In the genomic region with DNA sequence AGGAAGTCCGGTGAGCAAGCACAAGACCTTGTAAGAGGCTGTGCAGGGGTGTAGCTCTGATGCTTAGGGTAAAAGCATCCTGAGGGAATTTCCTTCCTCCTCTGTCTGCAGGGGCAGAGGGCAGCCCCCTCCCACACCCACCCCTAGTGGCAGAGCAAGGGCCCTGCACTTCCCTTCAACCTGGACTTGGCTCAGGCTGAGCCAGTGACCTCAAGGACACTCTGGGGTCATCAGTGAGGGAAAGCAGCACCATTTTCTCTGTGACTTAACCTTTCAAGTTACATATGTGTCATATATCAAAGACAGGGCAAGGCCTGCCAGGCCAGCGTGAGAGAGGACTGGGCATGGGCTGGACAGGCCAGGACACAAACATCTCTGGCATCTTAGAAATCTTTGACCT, we compare ENCODE assay signal across 15 mouse cellular contexts. TPM values are rescaled to one million over a fixed set of nuclear protein-coding genes. Genes with fewer than 3 reads are reported as not detected.
DNase-seq lines count a peak whose midpoint lies in the region; ATAC-seq and TF ChIP-seq lines count a peak whose summit lies in the region.
"Had no signal": no experiment of that assay in that cellular context is flagged by ENCODE, and none has a peak within 500 bp of the region (broad histone marks: within the 10 kb centered on the region; RNA-seq: fewer than 3 reads in every experiment).

No protein-coding gene starts in this region.

- no peaks in the 10 kb centered on the region for H3K27me3 ChIP-seq in hindbrain, postnatal 0 days (ENCODE audit: insufficient read depth, low read length)
- H3K27me3 ChIP-seq in hindbrain, embryonic 12.5 days = no peaks in the 10 kb centered on the region
- H3K27me3 ChIP-seq in neural tube, embryonic 15.5 days (replicated peaks) = no peaks in the 10 kb centered on the region
- H3K27me3 ChIP-seq: heart, embryonic 15.5 days had no signal

- H3K36me3 ChIP-seq in hindbrain, postnatal 0 days (ENCODE audit: insufficient read depth, low read length) = no peaks in the 10 kb centered on the region
- no peaks in the 10 kb centered on the region for H3K36me3 ChIP-seq in hindbrain, embryonic 12.5 days
- no peaks in the 10 kb centered on the region for H3K36me3 ChIP-seq in neural tube, embryonic 15.5 days
- H3K36me3 ChIP-seq: G1E; heart, embryonic 15.5 days had no signal

- no peaks in the 10 kb centered on the region for H3K9me3 ChIP-seq in hindbrain, postnatal 0 days (ENCODE audit: low read length)
- H3K9me3 ChIP-seq in hindbrain, embryonic 12.5 days (replicated peaks) = no peaks in the 10 kb centered on the region
- H3K9me3 ChIP-seq in neural tube, embryonic 15.5 days (replicated peaks) = no peaks in the 10 kb centered on the region
- H3K9me3 ChIP-seq: G1E; heart, embryonic 15.5 days had no signal

- no peak overlapping the region for H3K27ac ChIP-seq in hindbrain, postnatal 0 days
- no peak overlapping the region for H3K27ac ChIP-seq in hindbrain, embryonic 12.5 days
- H3K27ac ChIP-seq in neural tube, embryonic 15.5 days (replicated peaks) = no peak overlapping the region
- H3K27ac ChIP-seq: heart, embryonic 15.5 days; macrophage had no signal

- TF ChIP-seq CTCF in hindbrain, postnatal 0 days (IDR thresholded peaks at IDR 0.05; ENCODE audit: low read depth) = peak; percentile 35; the same call in 1 of the 2 replicates

- WGBS in hindbrain, postnatal 0 days = 79% methylated on average over 2 of the region's 2 CpGs
- WGBS in hindbrain, embryonic 12.5 days = 53% methylated on average over 2 of the region's 2 CpGs
- WGBS in neural tube, embryonic 15.5 days = 61% methylated on average over 2 of the region's 2 CpGs

- no peak overlapping the region for H3K4me2 ChIP-seq in hindbrain, postnatal 0 days (ENCODE audit: low read depth, low read length)
- no peak overlapping the region for H3K4me2 ChIP-seq in hindbrain, embryonic 12.5 days (replicated peaks)
- no peak overlapping the region for H3K4me2 ChIP-seq in neural tube, embryonic 15.5 days
- H3K4me2 ChIP-seq: heart, embryonic 15.5 days had no signal

- intact Hi-C loops in left cerebral cortex, postnatal 25 days (cut with DNase I) = no loop called here

- ATAC-seq in hindbrain, postnatal 0 days = no peak
- no peak for ATAC-seq in hindbrain, embryonic 12.5 days (ENCODE audit: low FRiP score)
- ATAC-seq in neural tube, embryonic 15.5 days (ENCODE audit: low FRiP score) = no peak

- no peak for DNase-seq in hindbrain, postnatal 0 days (ENCODE audit: low spot score)
- peak; percentile 30 for DNase-seq in neural tube, embryonic 10.5 days (ENCODE audit: extremely low spot score, low spot score)
- DNase-seq in adrenal gland, postnatal 36 days = peak; percentile 70
- DNase-seq in left cerebral cortex, postnatal 25 days (ENCODE audit: low spot score in 2 of 2) = no peak
- DNase-seq in natural killer cell, adult 2 months (ENCODE audit: low spot score in 2 of 2) = no peak
- DNase-seq: cerebellum, adult 8-10 months; thymus, adult 2 months had no signal

- no peak overlapping the region for H3K9ac ChIP-seq in hindbrain, postnatal 0 days (replicated peaks; ENCODE audit: low read length)
- H3K9ac ChIP-seq in hindbrain, embryonic 12.5 days = no peak overlapping the region
- H3K9ac ChIP-seq in neural tube, embryonic 15.5 days (replicated peaks) = no peak overlapping the region
- H3K9ac ChIP-seq: heart, embryonic 15.5 days had no signal

- no peaks in the 10 kb centered on the region for H3K4me1 ChIP-seq in hindbrain, postnatal 0 days (ENCODE audit: insufficient read depth, low read length)
- H3K4me1 ChIP-seq in hindbrain, embryonic 12.5 days = peaks cover 9% of the 10 kb centered on the region
- peaks cover 16% of the 10 kb centered on the region for H3K4me1 ChIP-seq in neural tube, embryonic 15.5 days

- no peak overlapping the region for H3K4me3 ChIP-seq in hindbrain, postnatal 0 days (ENCODE audit: low read length)
- no peak overlapping the region for H3K4me3 ChIP-seq in hindbrain, embryonic 12.5 days
- H3K4me3 ChIP-seq in neural tube, embryonic 15.5 days (replicated peaks) = no peak overlapping the region
- H3K4me3 ChIP-seq: heart, embryonic 15.5 days had no signal

RNA-seq across cellular contexts. Expression of gene Dupd1, which starts 4.8 kb away (rescaled TPM):
- not detected in 2 replicates for total RNA-seq in hindbrain, postnatal 0 days (2014; rRNA removed)
- polyA plus RNA-seq in hindbrain, postnatal 0 days (2015; fragmentation: Nextera tagmentation; extraction: Ambion mirVana) = 0.29 TPM in 1 of 2 replicates, not detected in the other
- 0.25 and 0.31 TPM in 2 replicates for polyA plus RNA-seq in hindbrain, embryonic 12.5 days (2016; fragmentation: Nextera tagmentation; extraction: Ambion mirVana)
- polyA plus RNA-seq in neural tube, embryonic 15.5 days (2015; fragmentation: Nextera tagmentation; extraction: Ambion mirVana) = 0.15 and 0.22 TPM in 2 replicates
- total RNA-seq in adrenal gland, postnatal 36 days (2021) = 1 to 10 TPM in 1 of 2 experiments, under 1 TPM in 1; 0.23 to 1.2 TPM
- total RNA-seq in left cerebral cortex, postnatal 25 days (2021) = under 1 TPM in 1 of 2 experiments, not detected in 1; 0.53 TPM
- total RNA-seq: G1E had no signal
- polyA plus RNA-seq: G1E; intestine, embryonic 14.5 days; macrophage; spleen, adult 2 months had no signal

RNA-seq across cellular contexts. Expression of gene Samd8, which starts 40.8 kb away (rescaled TPM):
- total RNA-seq in hindbrain, postnatal 0 days (2014; rRNA removed) = 62.4 and 71.8 TPM in 2 replicates
- 24.9 and 25.5 TPM in 2 replicates for polyA plus RNA-seq in hindbrain, postnatal 0 days (2015; fragmentation: Nextera tagmentation; extraction: Ambion mirVana)
- 15.9 and 19.0 TPM in 2 replicates for polyA plus RNA-seq in hindbrain, embryonic 12.5 days (2016; fragmentation: Nextera tagmentation; extraction: Ambion mirVana)
- 16.1 and 20.6 TPM in 2 replicates for polyA plus RNA-seq in neural tube, embryonic 15.5 days (2015; fragmentation: Nextera tagmentation; extraction: Ambion mirVana)
- 10 to 100 TPM; 49.9 to 60.7 TPM for total RNA-seq in adrenal gland, postnatal 36 days (2021)
- 10 to 100 TPM; 82.5 to 82.8 TPM for total RNA-seq in left cerebral cortex, postnatal 25 days (2021)

RNA-seq across cellular contexts. Expression of gene Dusp13, which starts 41.4 kb away (rescaled TPM):
- not detected in 2 replicates for total RNA-seq in hindbrain, postnatal 0 days (2014; rRNA removed)
- 0.25 and 0.71 TPM in 2 replicates for polyA plus RNA-seq in hindbrain, postnatal 0 days (2015; fragmentation: Nextera tagmentation; extraction: Ambion mirVana)
- polyA plus RNA-seq in hindbrain, embryonic 12.5 days (2016; fragmentation: Nextera tagmentation; extraction: Ambion mirVana) = 0.43 TPM in 1 of 2 replicates, not detected in the other
- polyA plus RNA-seq in neural tube, embryonic 15.5 days (2015; fragmentation: Nextera tagmentation; extraction: Ambion mirVana) = 0.23 TPM in 1 of 2 replicates, not detected in the other
- under 1 TPM; 0.33 to 0.63 TPM for total RNA-seq in adrenal gland, postnatal 36 days (2021)
- total RNA-seq in left cerebral cortex, postnatal 25 days (2021) = 1 to 10 TPM in 1 of 2 experiments, under 1 TPM in 1; 0.53 to 1.1 TPM
- total RNA-seq: left cerebral cortex, postnatal 36 days had no signal
- polyA plus RNA-seq: G1E; heart, embryonic 15.5 days; intestine, embryonic 14.5 days had no signal

Comparison
In these comparisons a context has a peak if more than half of its experiments do, and no peak if none do; other contexts are left out.
1. DNase-seq: peak in neural tube, embryonic 10.5 days (single experiment) and adrenal gland, postnatal 36 days (2 of 2); none in hindbrain, postnatal 0 days (single experiment), left cerebral cortex, postnatal 25 days (0 of 2) and natural killer cell, adult 2 months (0 of 2).